Mouse (Mus musculus) hindbrain, embryonic 13.5 days (tissue): ENCODE measurements around the gene Skida1. TPM values are rescaled to one million over a fixed set of nuclear protein-coding genes. Genes with fewer than 3 reads are reported as not detected.

Experiments used
- ATAC-seq: fragments of 200-750 bp; cut with Nextera tagmentation; 2 replicates; pipeline ENCODE4 v1.8.0; 2017; ENCODE audit warnings: moderate TSS enrichment; ENCODE audit not compliant: low FRiP score
- H3K27ac ChIP-seq: fragments of 300-500 bp; sonication (generic); 2 replicates; pipeline ENCODE4 v1.5.1; 2015; ENCODE audit warnings: inconsistent platforms, mild to moderate bottlenecking, moderate library complexity
- H3K27me3 ChIP-seq: fragments of 300-500 bp; sonication (generic); 2 replicates; pipeline ENCODE4 v1.6.1; 2015; ENCODE audit warnings: mild to moderate bottlenecking, inconsistent platforms
- H3K36me3 ChIP-seq: fragments of 300-500 bp; sonication (generic); 2 replicates; pipeline ENCODE4 v1.6.1; 2015; ENCODE audit warnings: mild to moderate bottlenecking, inconsistent platforms
- H3K4me1 ChIP-seq: fragments of 300-500 bp; sonication (generic); replicated peaks from 2 replicates; pipeline ENCODE4 v1.6.1; 2015; ENCODE audit warnings: inconsistent platforms
- H3K4me2 ChIP-seq: fragments of 300-500 bp; sonication (generic); 2 replicates; pipeline ENCODE4 v1.6.1; 2015; ENCODE audit warnings: inconsistent platforms, mild to moderate bottlenecking, moderate library complexity
- H3K4me3 ChIP-seq: fragments of 300-500 bp; sonication (generic); 2 replicates; pipeline ENCODE4 v1.5.1; 2015; ENCODE audit warnings: mild to moderate bottlenecking, inconsistent platforms
- H3K9ac ChIP-seq: fragments of 300-500 bp; sonication (generic); 2 replicates; pipeline ENCODE4 v1.6.1; 2015; ENCODE audit warnings: mild to moderate bottlenecking, inconsistent platforms
- H3K9me3 ChIP-seq: fragments of 300-500 bp; sonication (generic); 2 replicates; pipeline ENCODE4 v1.6.1; 2016; ENCODE audit warnings: inconsistent platforms
- WGBS: fragments of 180-500 bp; shearing (Covaris S2); methylation state at CpG from one replicate; pipeline ENCODE4 v1.1.7; 2015; 5-methylcytosine and 5-hydroxymethylcytosine counted together
- microRNA-seq: library from miRNA; unstranded; fragments of <30 nt; microRNA quantifications from one replicate; pipeline ENCODE4, GENCODE M21; 2016
- polyA plus RNA-seq: library from polyadenylated mRNA; unstranded; fragments of >200 nt; fragmentation: Nextera tagmentation; extraction: Ambion mirVana; gene quantifications from 2 replicates; pipeline ENCODE4 v1.2.1, GENCODE M21; 2015

Skida1 gene
- polyA plus RNA-seq, 1 experiment from 2014 or later = 12.7 TPM

DNA sequence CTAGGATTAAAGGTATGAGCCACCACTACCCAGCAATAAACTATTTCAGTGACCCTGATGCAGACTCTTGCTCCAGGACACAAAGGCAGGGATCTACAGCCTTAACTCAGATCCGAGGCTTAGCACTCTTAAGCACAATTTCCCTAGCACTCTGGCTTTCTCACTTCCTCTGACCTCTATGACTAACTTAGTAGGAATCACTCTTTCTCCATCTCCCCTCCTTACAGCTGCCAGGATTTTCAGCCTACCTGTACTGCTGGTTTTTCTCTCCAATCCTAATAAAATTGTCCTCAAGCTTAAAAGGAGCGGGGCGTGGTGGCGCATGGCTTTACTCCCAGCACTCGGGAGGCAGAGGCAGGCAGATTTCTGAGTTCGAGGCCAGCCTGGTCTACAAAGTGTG is 31.5 kb downstream of the Skida1 start:
- no peak overlapping the region for H3K4me2 ChIP-seq
- H3K4me3 ChIP-seq = no peak overlapping the region
- 97% methylated on average over 6 of the region's 6 CpGs for WGBS
- H3K27ac ChIP-seq = no peak overlapping the region
- H3K9ac ChIP-seq = no peak overlapping the region
- H3K4me1 ChIP-seq = no peaks in the 10 kb centered on the region
- ATAC-seq = no peak
- H3K9me3 ChIP-seq = no peaks in the 10 kb centered on the region
- no peaks in the 10 kb centered on the region for H3K27me3 ChIP-seq
- no peaks in the 10 kb centered on the region for H3K36me3 ChIP-seq

DNA sequence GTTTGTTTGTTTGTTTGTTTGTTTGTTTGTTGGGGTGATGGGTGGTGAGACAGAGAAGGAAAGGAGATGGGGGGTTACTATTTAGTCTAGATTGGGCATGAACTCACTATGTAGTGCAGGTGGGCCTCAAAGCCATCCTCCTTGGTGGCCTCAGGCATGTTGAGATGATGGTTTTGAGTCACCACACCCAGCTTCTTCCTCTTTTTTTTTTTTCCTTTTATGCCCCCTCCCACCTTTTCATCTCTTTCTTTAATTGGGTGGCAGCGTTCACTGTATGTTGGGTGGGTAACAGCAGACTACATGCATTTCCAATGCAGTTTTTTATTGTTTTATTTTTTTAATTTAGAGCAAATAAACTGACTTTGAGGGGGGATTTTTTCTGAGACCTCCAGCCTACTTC is 32.2 kb downstream of the Skida1 start:
- Histone ChIP-seq H3K4me3 (no peak overlapping the region), H3K36me3 (no peaks in the 10 kb centered on the region), H3K9ac (no peak overlapping the region), H3K9me3 (no peaks in the 10 kb centered on the region), H3K27me3 (no peaks in the 10 kb centered on the region), H3K4me1 (no peaks in the 10 kb centered on the region), H3K4me2 (no peak overlapping the region), H3K27ac (no peak overlapping the region)
- 96% methylated on average over 1 of the region's 1 CpGs for WGBS
- ATAC-seq = no peak

DNA sequence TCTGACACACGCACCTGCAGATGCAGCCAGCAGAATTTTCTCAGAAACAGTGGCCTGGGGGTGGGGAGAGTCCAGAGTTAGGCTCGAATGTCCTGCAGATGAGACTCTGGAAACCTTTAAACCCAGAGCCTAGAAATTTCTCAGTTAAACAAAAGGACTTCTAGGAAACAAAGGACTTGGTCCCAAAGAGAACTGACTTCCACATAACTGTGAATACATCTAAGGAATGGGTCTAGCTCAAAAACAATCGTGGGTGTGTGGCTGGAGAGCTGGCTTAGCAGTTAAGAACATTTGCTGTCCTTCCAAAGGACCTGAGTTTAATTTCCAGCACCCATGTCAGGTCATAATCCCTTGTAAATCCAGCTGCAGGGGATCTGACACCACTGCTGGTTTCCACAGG is 33.3 kb downstream of the Skida1 start:
- no peaks in the 10 kb centered on the region for H3K9me3 ChIP-seq
- ATAC-seq = no peak

DNA sequence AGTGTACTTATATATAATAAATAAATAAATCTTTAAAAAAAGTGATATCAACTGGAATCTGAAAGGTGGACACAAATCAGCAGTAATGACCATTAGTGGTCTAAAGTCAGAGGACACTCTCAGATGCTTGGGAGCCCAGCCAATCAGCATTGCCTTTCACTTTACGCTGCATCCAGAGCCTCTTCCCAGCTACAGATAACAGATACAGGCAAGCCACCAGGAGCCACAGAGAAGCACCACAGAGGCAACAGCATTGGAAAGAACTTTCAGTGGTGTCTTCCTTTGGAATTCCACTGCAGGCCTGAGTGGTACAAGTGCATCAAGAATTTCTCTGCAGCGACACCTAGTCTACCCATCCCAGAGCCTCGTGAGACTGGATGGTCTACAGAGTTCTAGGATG is 36.0 kb downstream of the Skida1 start:
- WGBS = 95% methylated on average over 3 of the region's 3 CpGs
- Histone ChIP-seq H3K27ac (no peak overlapping the region), H3K4me1 (no peaks in the 10 kb centered on the region), H3K4me2 (no peak overlapping the region), H3K36me3 (no peaks in the 10 kb centered on the region), H3K27me3 (no peaks in the 10 kb centered on the region), H3K9me3 (no peaks in the 10 kb centered on the region), H3K9ac (no peak overlapping the region), H3K4me3 (no peak overlapping the region)
- ATAC-seq = no peak

More for the DNA sequence above, 33.3 kb downstream of the Skida1 start:
- Histone ChIP-seq H3K4me3 (no peak overlapping the region), H3K36me3 (no peaks in the 10 kb centered on the region), H3K4me1 (no peaks in the 10 kb centered on the region), H3K27ac (no peak overlapping the region), H3K9ac (no peak overlapping the region), H3K4me2 (no peak overlapping the region), H3K27me3 (no peaks in the 10 kb centered on the region)
- 53% methylated on average over 3 of the region's 3 CpGs for WGBS

DNA sequence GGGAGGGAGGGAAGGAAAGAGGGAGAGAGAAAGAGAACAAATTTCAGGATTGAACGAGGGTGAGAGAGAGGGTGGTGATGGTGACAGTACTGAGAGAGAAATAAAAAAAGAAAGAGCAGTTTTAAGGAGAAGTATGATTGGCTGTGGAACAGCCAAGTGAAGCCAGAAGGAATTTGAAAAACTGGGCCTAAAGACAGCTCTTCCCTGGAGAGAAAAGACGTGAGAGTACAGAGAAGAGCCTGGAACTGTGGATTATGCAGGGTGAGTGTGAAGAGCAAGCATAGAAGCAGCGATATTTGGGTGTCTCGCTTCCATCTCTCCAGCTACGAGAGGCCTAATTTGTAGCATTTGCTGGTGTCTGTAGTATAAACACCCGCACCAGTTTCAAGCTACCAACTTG is 37.6 kb downstream of the Skida1 start:
- Histone ChIP-seq H3K4me2 (no peak overlapping the region), H3K36me3 (no peaks in the 10 kb centered on the region), H3K9me3 (no peaks in the 10 kb centered on the region), H3K9ac (no peak overlapping the region), H3K4me1 (no peaks in the 10 kb centered on the region), H3K27me3 (no peaks in the 10 kb centered on the region), H3K4me3 (no peak overlapping the region), H3K27ac (no peak overlapping the region)
- 88% methylated on average over 6 of the region's 6 CpGs for WGBS
- no peak for ATAC-seq

DNA sequence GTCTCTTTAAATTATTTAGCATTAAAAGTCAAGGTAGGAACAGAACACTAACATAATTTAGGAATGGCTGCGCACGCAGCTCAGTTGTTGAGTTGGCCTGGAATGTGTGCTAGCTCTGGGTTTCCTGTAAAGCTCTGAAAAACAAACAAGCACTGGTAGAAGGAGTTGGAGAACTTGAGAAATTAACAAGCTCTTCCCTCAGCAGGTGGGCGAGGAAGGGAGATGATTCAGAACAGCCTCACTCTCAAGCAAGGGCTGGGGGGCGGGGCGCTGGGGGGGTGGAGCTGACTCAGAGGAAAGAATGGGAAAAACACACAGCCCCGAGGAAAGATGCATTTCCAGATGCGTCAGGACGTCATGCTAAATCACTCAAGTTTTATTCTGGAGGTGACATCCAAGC is 43.7 kb downstream of the Skida1 start:
- no peak for ATAC-seq
- no peaks in the 10 kb centered on the region for H3K9me3 ChIP-seq
- H3K27ac ChIP-seq = no peak overlapping the region
- no peak overlapping the region for H3K4me3 ChIP-seq
- H3K36me3 ChIP-seq = no peaks in the 10 kb centered on the region
- H3K4me2 ChIP-seq = no peak overlapping the region
- WGBS = 32% methylated on average over 8 of the region's 8 CpGs
- no peak overlapping the region for H3K9ac ChIP-seq
- H3K4me1 ChIP-seq = no peaks in the 10 kb centered on the region
- no peaks in the 10 kb centered on the region for H3K27me3 ChIP-seq

DNA sequence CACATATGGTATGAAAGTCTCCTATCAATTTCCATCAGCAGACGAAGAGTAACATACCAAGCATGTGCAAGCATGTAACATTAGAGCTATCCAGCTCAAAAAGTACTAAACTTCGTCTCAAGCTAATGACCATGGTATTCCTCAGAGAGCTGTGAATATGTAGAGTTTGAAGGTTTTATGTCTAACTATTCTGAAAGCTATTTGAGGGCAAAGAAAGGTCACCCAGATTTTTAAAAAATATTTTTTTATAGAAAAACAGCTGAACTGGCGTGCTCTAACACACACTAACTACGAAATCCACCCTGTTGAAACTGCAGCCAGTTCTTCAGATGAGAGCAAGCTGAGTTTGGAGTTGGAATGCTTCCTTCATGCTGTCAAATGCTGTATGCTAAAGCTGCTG is 44.6 kb downstream of the Skida1 start:
- WGBS = 93% methylated on average over 4 of the region's 4 CpGs

DNA sequence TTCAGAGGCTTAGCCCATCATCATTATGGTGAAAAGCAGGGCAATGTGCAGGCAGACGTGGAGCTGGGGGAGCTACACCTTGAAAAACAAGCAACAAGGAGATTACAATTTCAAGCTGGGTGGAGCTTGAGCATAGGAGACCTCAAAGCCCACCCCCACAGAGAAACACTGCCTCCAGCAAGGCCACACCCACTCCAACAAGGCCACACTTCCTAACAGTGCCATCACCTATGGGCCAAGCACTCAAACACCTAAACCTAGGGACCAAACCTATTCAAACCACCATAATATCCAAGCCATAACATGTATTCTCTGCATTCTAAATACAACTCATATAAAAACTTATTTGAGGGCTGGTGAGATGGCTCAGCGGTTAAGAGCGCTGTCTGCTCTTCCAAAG is 46.5 kb downstream of the Skida1 start:
- no peaks in the 10 kb centered on the region for H3K27me3 ChIP-seq
- H3K9me3 ChIP-seq = no peaks in the 10 kb centered on the region
- WGBS = 95% methylated on average over 3 of the region's 3 CpGs
- H3K27ac ChIP-seq = no peak overlapping the region
- ATAC-seq = no peak
- no peak overlapping the region for H3K9ac ChIP-seq
- H3K4me3 ChIP-seq = no peak overlapping the region
- no peaks in the 10 kb centered on the region for H3K36me3 ChIP-seq
- no peak overlapping the region for H3K4me2 ChIP-seq
- H3K4me1 ChIP-seq = no peaks in the 10 kb centered on the region

More for the DNA sequence above, 44.6 kb downstream of the Skida1 start:
- H3K36me3 ChIP-seq = no peaks in the 10 kb centered on the region
- H3K27ac ChIP-seq = no peak overlapping the region
- H3K4me1 ChIP-seq = no peaks in the 10 kb centered on the region
- no peak overlapping the region for H3K4me3 ChIP-seq
- H3K9ac ChIP-seq = no peak overlapping the region
- no peak for ATAC-seq
- H3K27me3 ChIP-seq = no peaks in the 10 kb centered on the region
- no peaks in the 10 kb centered on the region for H3K9me3 ChIP-seq
- no peak overlapping the region for H3K4me2 ChIP-seq

DNA sequence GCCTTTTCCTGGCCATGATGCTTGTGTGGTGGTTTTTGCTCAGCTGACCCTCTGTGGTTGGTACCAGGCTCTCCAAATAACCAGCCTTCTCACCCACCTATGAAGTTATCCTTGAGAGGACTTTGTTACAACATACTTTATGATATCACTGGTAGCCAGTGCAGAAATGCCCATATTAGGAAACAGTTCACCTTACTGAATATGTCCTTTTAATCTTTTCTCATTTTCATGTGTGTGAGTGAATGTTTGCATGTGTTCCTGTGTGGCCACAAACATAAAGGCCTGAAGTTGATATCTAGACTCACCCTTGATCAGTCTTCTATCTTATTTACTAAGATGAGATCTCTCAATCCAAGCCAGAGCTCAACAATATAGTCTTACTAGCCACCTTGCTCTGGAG is 52.0 kb downstream of the Skida1 start, which contains the start of gene H2al2a:
TSS of gene H2al2a (minus strand) at position 101 of the 400 bp plus-strand sequence.
- Histone ChIP-seq H3K36me3 (no peaks in the 10 kb centered on the region), H3K27ac (no peak within 1 kb of the TSS), H3K4me2 (no peak within 1 kb of the TSS), H3K9me3 (no peaks in the 10 kb centered on the region), H3K9ac (no peak within 1 kb of the TSS), H3K4me1 (no peaks in the 10 kb centered on the region), H3K27me3 (no peaks in the 10 kb centered on the region), H3K4me3 (no peak within 1 kb of the TSS)
- no peak for ATAC-seq

Small RNA genes lying within 50 kb of the gene (microRNA-seq; reads per million reads assigned to microRNA genes)
- 8.8 reads per million, percentile 22 among the genes with 10 or more reads in this experiment for gene Mir7655

Other genes with a start within 250 kb of the Skida1 start
- gene H2al2a, start 52.1 kb downstream of the Skida1 start, polyA plus RNA-seq = not detected in 2 replicates
- 13.1 and 14.0 TPM in 2 replicates for gene A930004D18Rik, start 11.3 kb downstream of the Skida1 start, polyA plus RNA-seq
- gene Mllt10, start 6.2 kb upstream of the Skida1 start, polyA plus RNA-seq = 60.3 and 61.4 TPM in 2 replicates